9 mouse cellular contexts compared by ENCODE assay signal in the genomic region with DNA sequence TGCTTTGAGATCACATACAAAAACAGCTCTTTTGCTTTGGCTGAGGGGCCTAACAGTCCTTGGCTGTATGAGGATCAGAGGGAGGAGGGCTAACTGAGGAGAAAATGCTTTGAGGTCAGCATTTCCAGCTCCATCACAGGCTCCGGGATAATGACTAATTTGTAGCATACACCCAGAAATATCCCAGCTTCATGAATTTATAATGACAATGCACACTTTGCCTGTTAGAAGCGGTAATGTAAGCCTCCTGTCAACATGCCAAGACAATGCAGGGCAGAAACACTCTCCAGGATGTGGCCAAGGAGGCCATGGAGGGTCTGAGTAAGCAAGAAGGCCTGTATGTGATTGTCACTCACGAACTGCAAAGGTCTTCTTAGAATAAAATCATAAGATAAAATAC. TPM values are rescaled to one million over a fixed set of nuclear protein-coding genes. Genes with fewer than 3 reads are reported as not detected.
DNase-seq lines count a peak whose midpoint lies in the region; ATAC-seq and TF ChIP-seq lines count a peak whose summit lies in the region.
"Had no signal": no experiment of that assay in that cellular context is flagged by ENCODE, and none has a peak within 500 bp of the region (broad histone marks: within the 10 kb centered on the region; RNA-seq: fewer than 3 reads in every experiment).

No protein-coding gene starts in this region.

- no peak for TF ChIP-seq CTCF in gastrocnemius, adult 2 months (IDR thresholded peaks at IDR 0.05)
- TF ChIP-seq CTCF in C2C12 (IDR thresholded peaks at IDR 0.05; ENCODE audit: control insufficient read depth, insufficient read depth, insufficient read length) = no peak

- ATAC-seq in heart, embryonic 15.5 days (replicated peaks; ENCODE audit: insufficient number of reproducible peaks, insufficient read depth, low FRiP score, low read depth) = no peak

- no peaks in the 10 kb centered on the region for H3K9me3 ChIP-seq in heart, embryonic 15.5 days (replicated peaks)
- no peaks in the 10 kb centered on the region for H3K9me3 ChIP-seq in midbrain, embryonic 10.5 days (replicated peaks)

- H3K27me3 ChIP-seq in C2C12 (ENCODE audit: control insufficient read depth, insufficient read depth, insufficient read length) = no peaks in the 10 kb centered on the region
- peaks cover 2% of the 10 kb centered on the region; the same call in 1 of the 2 replicates for H3K27me3 ChIP-seq in heart, embryonic 15.5 days
- H3K27me3 ChIP-seq in midbrain, embryonic 10.5 days (ENCODE audit: low read depth, poor library complexity, severe bottlenecking) = 0 out of 2 replicates have a peak, but pooled peaks cover under 1% of the 10 kb centered on the region
- H3K27me3 ChIP-seq: CH12.LX had no signal

- intact Hi-C loops in gastrocnemius, adult 2 months (cut with DNase I) = no loop called here

- H3ac ChIP-seq in C2C12 (ENCODE audit: control insufficient read depth, insufficient read length, low read depth) = peak overlapping the region; percentile 14

- H3K4me3 ChIP-seq in gastrocnemius, adult 2 months = peak overlapping the region; percentile 84
- peak overlapping the region; percentile 82 for H3K4me3 ChIP-seq in C2C12 (ENCODE audit: insufficient read depth, poor library complexity, severe bottlenecking)
- H3K4me3 ChIP-seq in heart, embryonic 15.5 days = peak overlapping the region; percentile 84
- peak overlapping the region; percentile 91 for H3K4me3 ChIP-seq in midbrain, embryonic 10.5 days

- H3K79me2 ChIP-seq in C2C12 (ENCODE audit: control insufficient read depth, insufficient read depth) = peaks cover 76% of the 10 kb centered on the region

- H3K27ac ChIP-seq in gastrocnemius, adult 2 months = peak overlapping the region; percentile 98
- no peak overlapping the region for H3K27ac ChIP-seq in heart, embryonic 15.5 days
- peak overlapping the region; percentile 62 for H3K27ac ChIP-seq in midbrain, embryonic 10.5 days (replicated peaks)

- DNase-seq in gastrocnemius, adult 2 months = no peak
- no peak for DNase-seq in gastrocnemius, adult 18-20 months (ENCODE audit: low spot score)
- DNase-seq in midbrain, embryonic 10.5 days (ENCODE audit: low spot score) = no peak
- no peak for DNase-seq in left cerebral cortex, adult 18-20 months (ENCODE audit: low spot score in 2 of 2)
- DNase-seq in gastrocnemius, postnatal 4 days (ENCODE audit: low spot score in 2 of 2) = no peak
- DNase-seq in frontal cortex, postnatal 14 days (ENCODE audit: low spot score in 2 of 2) = no peak

- 43% methylated on average over 3 of the region's 3 CpGs for WGBS in heart, embryonic 15.5 days
- WGBS in midbrain, embryonic 10.5 days = 57% methylated on average over 3 of the region's 3 CpGs

- peaks cover 44% of the 10 kb centered on the region for H3K4me1 ChIP-seq in heart, embryonic 15.5 days (replicated peaks)
- peaks cover 49% of the 10 kb centered on the region for H3K4me1 ChIP-seq in midbrain, embryonic 10.5 days

- H3K4me2 ChIP-seq in heart, embryonic 15.5 days = peak overlapping the region; percentile 92

- peaks cover 68% of the 10 kb centered on the region for H3K79me3 ChIP-seq in C2C12 (ENCODE audit: low read depth)

- no peak overlapping the region for H3K9ac ChIP-seq in heart, embryonic 15.5 days

- peaks cover 37% of the 10 kb centered on the region for H3K36me3 ChIP-seq in C2C12 (ENCODE audit: control insufficient read depth, insufficient read depth)
- H3K36me3 ChIP-seq in heart, embryonic 15.5 days = 0 out of 2 replicates have a peak, but pooled peaks cover 3% of the 10 kb centered on the region
- peaks cover 28% of the 10 kb centered on the region for H3K36me3 ChIP-seq in midbrain, embryonic 10.5 days

TF ChIP-seq in C2C12, 6 proteins besides CTCF, POLR2A, EP300 and RAD21:
- peak; percentile 10 for TF ChIP-seq MYOD1 (IDR thresholded peaks at IDR 0.05; ENCODE audit: control insufficient read depth, insufficient read length, low read depth)
- TF ChIP-seq MYOG (IDR thresholded peaks at IDR 0.05; ENCODE audit: control insufficient read depth, extremely low read depth, insufficient read length) = no peak
- TF ChIP-seq MAX (IDR thresholded peaks at IDR 0.05) = peak; percentile 32
- TF ChIP-seq CEBPB (IDR thresholded peaks at IDR 0.05; ENCODE audit: low read depth) = no peak
- no peak for TF ChIP-seq USF1 (IDR thresholded peaks at IDR 0.05; ENCODE audit: low read depth)

RNA-seq across cellular contexts. Expression of a gene that starts 7.0 kb away (rescaled TPM):
- total RNA-seq in gastrocnemius, adult 2 months (2021) = 10 to 100 TPM; 39.2 to 41.3 TPM
- total RNA-seq in gastrocnemius, adult 18-20 months (2021) = 10 to 100 TPM; 34.2 to 37.6 TPM
- polyA plus RNA-seq in C2C12 (2012; fragmentation: generic; extraction: Trizol) = 5.6 TPM
- 8.0 and 11.3 TPM in 2 replicates for polyA plus RNA-seq in heart, embryonic 15.5 days (2015; fragmentation: Nextera tagmentation; extraction: Ambion mirVana)
- polyA plus RNA-seq in midbrain, embryonic 10.5 days (2016; fragmentation: Nextera tagmentation; extraction: Ambion mirVana) = 27.6 and 43.0 TPM in 2 replicates
- total RNA-seq in left cerebral cortex, adult 18-20 months (2021) = 10 to 100 TPM; 56.6 to 63.7 TPM
- total RNA-seq in gastrocnemius, postnatal 4 days (2021) = 10 to 100 TPM; 70.7 to 85.5 TPM
